Mouse (Mus musculus) limb, embryonic 13.5 days (tissue): ENCODE measurements around the gene Eif4g3. TPM values are rescaled to one million over a fixed set of nuclear protein-coding genes. Genes with fewer than 3 reads are reported as not detected.

Experiments
- ATAC-seq: fragments of 200-750 bp; cut with Nextera tagmentation; 2 replicates; pipeline ENCODE4 v1.8.0; 2017; ENCODE audit warnings: low read depth, moderate number of reproducible peaks, moderate TSS enrichment; ENCODE audit not compliant: low FRiP score
- H3K27ac ChIP-seq: fragments of 300-500 bp; sonication (generic); 2 replicates; pipeline ENCODE4 v1.5.1; 2015; ENCODE audit warnings: inconsistent platforms, mild to moderate bottlenecking, moderate library complexity
- H3K27me3 ChIP-seq: fragments of 300-500 bp; sonication (generic); 2 replicates; pipeline ENCODE4 v1.6.1; 2015; ENCODE audit warnings: mild to moderate bottlenecking, inconsistent platforms
- H3K36me3 ChIP-seq: fragments of 300-500 bp; sonication (generic); 2 replicates; pipeline ENCODE4 v1.6.1; 2015; ENCODE audit warnings: inconsistent platforms, mild to moderate bottlenecking, moderate library complexity
- H3K4me1 ChIP-seq: fragments of 300-500 bp; sonication (generic); 2 replicates; pipeline ENCODE4 v1.6.1; 2015; ENCODE audit warnings: inconsistent platforms
- H3K4me2 ChIP-seq: fragments of 300-500 bp; sonication (generic); replicated peaks from 2 replicates; pipeline ENCODE4 v1.6.1; 2015; ENCODE audit warnings: inconsistent platforms, mild to moderate bottlenecking, moderate library complexity
- H3K4me3 ChIP-seq: fragments of 300-500 bp; sonication (generic); 2 replicates; pipeline ENCODE4 v1.5.1; 2015; ENCODE audit warnings: moderate library complexity, mild to moderate bottlenecking, inconsistent platforms
- H3K9ac ChIP-seq: fragments of 300-500 bp; sonication (generic); 2 replicates; pipeline ENCODE4 v1.6.1; 2015; ENCODE audit warnings: mild to moderate bottlenecking, inconsistent platforms
- H3K9me3 ChIP-seq: fragments of 300-500 bp; sonication (generic); 2 replicates; pipeline ENCODE4 v1.6.1; 2016; ENCODE audit warnings: inconsistent platforms
- WGBS: fragments of 180-500 bp; shearing (Covaris S2); methylation state at CpG from one replicate; pipeline ENCODE4 v1.1.7; 2015; 5-methylcytosine and 5-hydroxymethylcytosine counted together
- polyA plus RNA-seq: library from polyadenylated mRNA; unstranded; fragments of >200 nt; fragmentation: Nextera tagmentation; extraction: Ambion mirVana; gene quantifications from 2 replicates; pipeline ENCODE4 v1.2.1, GENCODE M21; 2015

The Eif4g3 gene
- polyA plus RNA-seq, 1 experiment from 2014 or later: 38.4 TPM

- Histone ChIP-seq H3K4me2 (no peak overlapping the region), H3K4me3 (no peak overlapping the region), H3K9me3 (no peaks in the 10 kb centered on the region), H3K4me1 (peaks cover 31% of the 10 kb centered on the region), H3K27ac (no peak overlapping the region), H3K9ac (no peak overlapping the region), H3K27me3 (no peaks in the 10 kb centered on the region), H3K36me3 (peaks cover 48% of the 10 kb centered on the region)
- no peak for ATAC-seq
- WGBS: 82% methylated on average over 7 of the region's 7 CpGs
Observed at GRCm38 (mm10) chr4:138220761-138221160, 227.9 kb downstream of the Eif4g3 start.

- WGBS: 92% methylated on average over 5 of the region's 5 CpGs
- Histone ChIP-seq H3K36me3 (peaks cover 55% of the 10 kb centered on the region), H3K27me3 (no peaks in the 10 kb centered on the region)
Observed at GRCm38 (mm10) chr4:138221406-138221805, 228.6 kb downstream of the Eif4g3 start.

GRCm38 (mm10) chr4:138222396-138222795, 229.6 kb downstream of the Eif4g3 start:
- Histone ChIP-seq H3K4me3 (no peak overlapping the region), H3K9ac (no peak overlapping the region), H3K27ac (no peak overlapping the region), H3K9me3 (no peaks in the 10 kb centered on the region), H3K36me3 (peaks cover 63% of the 10 kb centered on the region), H3K27me3 (no peaks in the 10 kb centered on the region), H3K4me2 (no peak overlapping the region), H3K4me1 (peaks cover 29% of the 10 kb centered on the region)
- no peak for ATAC-seq
- WGBS: 88% methylated on average over 5 of the region's 5 CpGs

More at GRCm38 (mm10) chr4:138221406-138221805, 228.6 kb downstream of the Eif4g3 start:
- Histone ChIP-seq H3K9ac (no peak overlapping the region), H3K4me2 (no peak overlapping the region), H3K4me3 (no peak overlapping the region), H3K27ac (no peak overlapping the region), H3K4me1 (peaks cover 29% of the 10 kb centered on the region), H3K9me3 (no peaks in the 10 kb centered on the region)
- no peak for ATAC-seq

GRCm38 (mm10) chr4:138223623-138224022, 230.8 kb downstream of the Eif4g3 start:
- Histone ChIP-seq H3K4me2 (no peak overlapping the region), H3K9ac (no peak overlapping the region), H3K27ac (no peak overlapping the region), H3K9me3 (no peaks in the 10 kb centered on the region), H3K27me3 (no peaks in the 10 kb centered on the region), H3K36me3 (peaks cover 72% of the 10 kb centered on the region), H3K4me3 (no peak overlapping the region), H3K4me1 (peaks cover 19% of the 10 kb centered on the region)
- no peak for ATAC-seq
- WGBS: 60% methylated on average over 10 of the region's 10 CpGs

- no peak overlapping the region for H3K27ac ChIP-seq
- no peak overlapping the region for H3K4me2 ChIP-seq
- no peak overlapping the region for H3K9ac ChIP-seq
- H3K27me3 ChIP-seq: peaks cover 30% of the 10 kb centered on the region
- no peak overlapping the region for H3K4me3 ChIP-seq
- ATAC-seq: no peak
- WGBS: 73% methylated on average over 27 of the region's 27 CpGs
- H3K9me3 ChIP-seq: no peaks in the 10 kb centered on the region
- H3K36me3 ChIP-seq: peaks cover 60% of the 10 kb centered on the region
- H3K4me1 ChIP-seq: peaks cover 28% of the 10 kb centered on the region
Observed at GRCm38 (mm10) chr4:138246756-138247665, 254.2 kb downstream of the Eif4g3 start.

GRCm38 (mm10) chr4:138250088-138250960, 257.5 kb downstream of the Eif4g3 start, which contains the start of the genes Sh2d5 and Kif17:
Gene Sh2d5 (plus strand): TSS chr4:138250403.
Gene Kif17 (plus strand): TSS chr4:138250435.
- H3K4me2 ChIP-seq: peak within 1 kb of the TSS; percentile 100
- H3K9ac ChIP-seq: peak within 1 kb of the TSS; percentile 65
- H3K9me3 ChIP-seq: no peaks in the 10 kb centered on the region
- under 1% methylated on average over 58 of the region's 74 CpGs for WGBS
- H3K27ac ChIP-seq: no peak within 1 kb of the TSS
- H3K4me1 ChIP-seq: peaks cover 38% of the 10 kb centered on the region
- H3K4me3 ChIP-seq: peak within 1 kb of the TSS; percentile 58
- H3K36me3 ChIP-seq: peaks cover 27% of the 10 kb centered on the region
- H3K27me3 ChIP-seq: peaks cover 51% of the 10 kb centered on the region
- ATAC-seq: peak; percentile 76

- no peak overlapping the region for H3K27ac ChIP-seq
- H3K9ac ChIP-seq: peak overlapping the region; percentile 4
- H3K27me3 ChIP-seq: peaks cover 56% of the 10 kb centered on the region
- peak overlapping the region; percentile 100 for H3K4me2 ChIP-seq
- ATAC-seq: no peak
- H3K4me1 ChIP-seq: peaks cover 38% of the 10 kb centered on the region
- peak overlapping the region; percentile 19 for H3K4me3 ChIP-seq
- no peaks in the 10 kb centered on the region for H3K9me3 ChIP-seq
- WGBS: 0% methylated on average over 14 of the region's 14 CpGs
- peaks cover 12% of the 10 kb centered on the region for H3K36me3 ChIP-seq
Observed at GRCm38 (mm10) chr4:138251819-138252218, 259.0 kb downstream of the Eif4g3 start.

- no peak overlapping the region for H3K27ac ChIP-seq
- H3K9ac ChIP-seq: peak overlapping the region; percentile 4
- H3K4me3 ChIP-seq: peak overlapping the region; percentile 19
- WGBS: 5% methylated on average over 5 of the region's 5 CpGs
- H3K4me1 ChIP-seq: peaks cover 38% of the 10 kb centered on the region
- H3K4me2 ChIP-seq: peak overlapping the region; percentile 100
- H3K9me3 ChIP-seq: no peaks in the 10 kb centered on the region
- no peak for ATAC-seq
- H3K27me3 ChIP-seq: peaks cover 56% of the 10 kb centered on the region
- H3K36me3 ChIP-seq: peaks cover 8% of the 10 kb centered on the region
Observed at GRCm38 (mm10) chr4:138252231-138252630, 259.4 kb downstream of the Eif4g3 start.

GRCm38 (mm10) chr4:138257116-138257687, 264.4 kb downstream of the Eif4g3 start:
- ATAC-seq: no peak
- Histone ChIP-seq H3K27me3 (peaks cover 40% of the 10 kb centered on the region), H3K9ac (no peak overlapping the region), H3K4me1 (peaks cover 8% of the 10 kb centered on the region), H3K36me3 (no peaks in the 10 kb centered on the region), H3K4me2 (no peak overlapping the region), H3K9me3 (no peaks in the 10 kb centered on the region), H3K27ac (no peak overlapping the region), H3K4me3 (no peak overlapping the region)
- 82% methylated on average over 22 of the region's 22 CpGs for WGBS
